Mouse (Mus musculus) CH12.LX (cell line): ENCODE results near the gene Pcnx4. TPM values are rescaled to one million over a fixed set of nuclear protein-coding genes. Genes with fewer than 3 reads are reported as not detected.

Experiments used
- DNase-seq: peaks from one replicate; pipeline ENCODE4 v3.0.0-alpha.2; 2013; ENCODE audit errors: extremely low read depth
- H3K27ac ChIP-seq: 2 replicates; pipeline ENCODE4 v1.5.1; 2012; ENCODE audit warnings: low read depth, mild to moderate bottlenecking, control low read depth, moderate library complexity; ENCODE audit not compliant: insufficient read depth
- H3K27me3 ChIP-seq: replicated peaks from 2 replicates; pipeline ENCODE3; 2012; ENCODE audit warnings: inconsistent platforms
- H3K36me3 ChIP-seq, 2 experiments: replicated peaks in 1 of 2; 2 replicates each; pipeline versions ENCODE3 to v1.6.1; 2012; ENCODE audit warnings: inconsistent platforms in 1 of 2, low read length in 1 of 2, mild to moderate bottlenecking in 1 of 2, mixed read lengths in 1 of 2, moderate library complexity in 1 of 2; ENCODE audit not compliant: control insufficient read depth in 1 of 2, insufficient read depth in 1 of 2
- H3K4me1 ChIP-seq, 2 experiments: 2 replicates each; pipeline ENCODE4 v1.6.1; 2012; ENCODE audit warnings: inconsistent platforms in 1 of 2, moderate library complexity in 1 of 2; ENCODE audit not compliant: insufficient read depth in 2 of 2, control insufficient read depth in 1 of 2
- H3K4me2 ChIP-seq: 2 replicates; pipeline ENCODE4 v1.6.1; 2012; ENCODE audit warnings: low read depth, mild to moderate bottlenecking, control low read depth; ENCODE audit not compliant: poor library complexity, insufficient read depth, severe bottlenecking
- H3K4me3 ChIP-seq, 3 experiments: fragments of 150-350 bp in 1 of 3; sonication (generic) in 1 of 3; replicated peaks in 1 of 3; 2 replicates each; pipeline versions ENCODE3 to v1.5.1; 2011 to 2012; ENCODE audit warnings: low read depth in 2 of 3, low read length in 2 of 3, mild to moderate bottlenecking in 2 of 3, moderate library complexity in 2 of 3, control low read depth in 1 of 3, improper control_type of control experiment in 1 of 3, inconsistent platforms in 1 of 3, mixed read lengths in 1 of 3; ENCODE audit not compliant: poor library complexity in 1 of 3
- H3K79me2 ChIP-seq: replicated peaks from 2 replicates; pipeline ENCODE4 v1.6.1; 2012; ENCODE audit warnings: mild to moderate bottlenecking, moderate library complexity; ENCODE audit not compliant: control insufficient read depth, poor library complexity, insufficient read depth, severe bottlenecking; ENCODE audit errors: extremely low read depth
- H3K9ac ChIP-seq: 2 replicates; pipeline ENCODE4 v1.6.1; 2012; ENCODE audit warnings: low read depth, mild to moderate bottlenecking, control low read depth, moderate library complexity; ENCODE audit not compliant: insufficient read depth
- H3K9me3 ChIP-seq: replicated peaks from 2 replicates; pipeline ENCODE3; 2012; ENCODE audit warnings: low read length, inconsistent platforms, mixed read lengths
- BHLHE40 ChIP-seq: IDR thresholded peaks from 2 replicates; pipeline ENCODE4 v1.6.1; 2011; ENCODE audit warnings: mild to moderate bottlenecking, low read depth, low read length, improper control_type of control experiment
- CHD2 ChIP-seq: IDR thresholded peaks from 2 replicates; pipeline ENCODE4 v1.6.1; 2011; ENCODE audit warnings: low read length, improper control_type of control experiment
- GABPA ChIP-seq: IDR thresholded peaks from 2 replicates; pipeline ENCODE4 v1.6.1; 2012; ENCODE audit warnings: low read depth, low read length, improper control_type of control experiment, inconsistent platforms; ENCODE audit not compliant: insufficient replicate concordance
- HCFC1 ChIP-seq: IDR thresholded peaks from 2 replicates; pipeline ENCODE4 v1.6.1; 2012; ENCODE audit warnings: low read depth, mild to moderate bottlenecking, inconsistent platforms, low read length, improper control_type of control experiment
- JUN ChIP-seq: IDR thresholded peaks from 2 replicates; pipeline ENCODE4 v1.6.1; 2011; ENCODE audit warnings: low read depth, mild to moderate bottlenecking, low read length, improper control_type of control experiment, moderate library complexity; ENCODE audit not compliant: insufficient read depth
- KAT2A ChIP-seq: IDR thresholded peaks from 2 replicates; pipeline ENCODE4 v1.6.1; 2012; ENCODE audit warnings: low read length, improper control_type of control experiment, inconsistent platforms; ENCODE audit not compliant: insufficient replicate concordance
- MAFK ChIP-seq: IDR thresholded peaks from 2 replicates; pipeline ENCODE4 v1.6.1; 2011; ENCODE audit warnings: low read length, improper control_type of control experiment; ENCODE audit not compliant: insufficient replicate concordance
- MAX ChIP-seq: IDR thresholded peaks from 2 replicates; pipeline ENCODE4 v1.6.1; 2011; ENCODE audit warnings: low read length, improper control_type of control experiment
- MAZ ChIP-seq: IDR thresholded peaks from 2 replicates; pipeline ENCODE4 v1.6.1; 2012; ENCODE audit warnings: low read depth, mild to moderate bottlenecking, inconsistent platforms, low read length, improper control_type of control experiment, moderate library complexity
- MEF2A ChIP-seq: IDR thresholded peaks from 2 replicates; pipeline ENCODE4 v1.6.1; 2014; ENCODE audit warnings: low read depth, mild to moderate bottlenecking, inconsistent platforms, low read length, improper control_type of control experiment, borderline replicate concordance
- NRF1 ChIP-seq: IDR thresholded peaks from 2 replicates; pipeline ENCODE4 v1.6.1; 2014; ENCODE audit warnings: low read depth, mild to moderate bottlenecking, inconsistent platforms, low read length, improper control_type of control experiment, moderate library complexity
- POLR2A ChIP-seq: IDR thresholded peaks from 2 replicates; pipeline ENCODE4 v1.6.1; 2011; ENCODE audit warnings: low read depth, mild to moderate bottlenecking, improper control_type of control experiment, low read length
- POLR2AphosphoS2 ChIP-seq: IDR thresholded peaks from 2 replicates; pipeline ENCODE4 v1.6.1; 2011; ENCODE audit warnings: low read depth, low read length, improper control_type of control experiment
- RAD21 ChIP-seq: IDR thresholded peaks from 2 replicates; pipeline ENCODE4 v1.6.1; 2011; ENCODE audit warnings: low read depth, mild to moderate bottlenecking, low read length, improper control_type of control experiment, moderate library complexity
- SIN3A ChIP-seq: IDR thresholded peaks from 2 replicates; pipeline ENCODE4 v1.6.1; 2012; ENCODE audit warnings: low read length, improper control_type of control experiment, inconsistent platforms
- TCF12 ChIP-seq: IDR thresholded peaks from 2 replicates; pipeline ENCODE4 v1.6.1; 2014; ENCODE audit warnings: low read depth, mild to moderate bottlenecking, inconsistent platforms, low read length, improper control_type of control experiment
- USF1 ChIP-seq: IDR thresholded peaks from 2 replicates; pipeline ENCODE4 v1.6.1; 2014; ENCODE audit warnings: low read depth, mild to moderate bottlenecking, inconsistent platforms, low read length, improper control_type of control experiment
- ZC3H11A ChIP-seq: IDR thresholded peaks from 2 replicates; pipeline ENCODE4 v1.6.1; 2012; ENCODE audit warnings: low read depth, mild to moderate bottlenecking, inconsistent platforms, low read length, improper control_type of control experiment
- ZKSCAN1 ChIP-seq: IDR thresholded peaks from 2 replicates; pipeline ENCODE4 v1.6.1; 2012; ENCODE audit warnings: low read depth, inconsistent platforms, low read length, improper control_type of control experiment, borderline replicate concordance
- ZMIZ1 ChIP-seq: IDR thresholded peaks from 2 replicates; pipeline ENCODE4 v1.6.1; 2012; ENCODE audit warnings: low read depth, mild to moderate bottlenecking, inconsistent platforms, low read length, improper control_type of control experiment
- dilution Hi-C: fragments of 300-500 bp; cut with MboI; formaldehyde crosslinking; loops from 2 replicates; pipeline ENCODE4 v1.14.3; 2020; ENCODE audit warnings: low sequenced_read_pairs; ENCODE audit not compliant: extremely low pct_unique_long_range_greater_than_20kb, extremely low pct_ligation_motif_present
- in situ Hi-C: fragments of 300-500 bp; cut with MboI; formaldehyde crosslinking; loops from 3 replicates; pipeline ENCODE4 v1.14.3; 2019; ENCODE audit warnings: low sequenced_read_pairs, low pct_ligation_motif_present, low pct_unique_long_range_greater_than_20kb, mixed read lengths
- polyA plus RNA-seq: library from polyadenylated mRNA; unstranded; fragments of >175 nt; gene quantifications from 2 replicates; pipeline ENCODE4 v1.2.1, GENCODE M21; 2012; ENCODE audit warnings: low read depth; ENCODE audit not compliant: insufficient read length
- total RNA-seq, 2 experiments: library from RNA; depleted of rRNA; stranded (reverse); fragments of 300-350 nt in 1 of 2; fragments of >200 nt in 1 of 2; gene quantifications; 2 replicates each; pipeline ENCODE4 v1.2.3; 2012 to 2014

Pcnx4 gene
- total and polyA plus RNA-seq, 3 experiments = 1.9 to 3.1 (median 2.1) TPM

GRCm38 (mm10) chr12:72554347-72554746 lies 18.2 kb downstream of the Pcnx4 start:
- no peak for DNase-seq
- dilution Hi-C loops = no loop called here
- Histone ChIP-seq H3K9ac (no peak overlapping the region), H3K27me3 (no peaks in the 10 kb centered on the region), H3K36me3 (peaks cover 0 to 8% of the 10 kb centered on the region in 2 experiments), H3K79me2 (no peaks in the 10 kb centered on the region), H3K27ac (no peak overlapping the region), H3K9me3 (no peaks in the 10 kb centered on the region), H3K4me1 (peaks cover 0 to 4% of the 10 kb centered on the region in 2 experiments; a peak in 1 of 4 replicates), H3K4me3 (no peak overlapping the region), H3K4me2 (no peak overlapping the region)
- in situ Hi-C loops = no loop called here
- no peak for TF ChIP-seq NRF1
- TF ChIP-seq ZKSCAN1 = no peak
- no peak for TF ChIP-seq HCFC1
- no peak for TF ChIP-seq JUN
- TF ChIP-seq POLR2AphosphoS2 = no peak
- TF ChIP-seq CHD2 = no peak
- TF ChIP-seq ZMIZ1 = no peak
- TF ChIP-seq SIN3A = no peak
- no peak for TF ChIP-seq MAFK
- no peak for TF ChIP-seq USF1
- no peak for TF ChIP-seq TCF12
- TF ChIP-seq GABPA = no peak

- Histone ChIP-seq H3K4me3 (no peak overlapping the region), H3K9me3 (no peaks in the 10 kb centered on the region), H3K27me3 (no peaks in the 10 kb centered on the region), H3K27ac (no peak overlapping the region), H3K36me3 (no peaks in the 10 kb centered on the region), H3K79me2 (no peaks in the 10 kb centered on the region), H3K4me1 (no peaks in the 10 kb centered on the region), H3K9ac (no peak overlapping the region), H3K4me2 (no peak overlapping the region)
- TF ChIP-seq POLR2A (no peak), BHLHE40 (no peak), KAT2A (no peak), MAFK (no peak), CHD2 (no peak), MEF2A (no peak), MAX (no peak), RAD21 (no peak), ZMIZ1 (no peak), MAZ (no peak), ZC3H11A (no peak)
- dilution Hi-C loops = no loop called here
- in situ Hi-C loops = no loop called here
- DNase-seq = no peak
Measured at GRCm38 (mm10) chr12:72564281-72564795, 28.2 kb downstream of the Pcnx4 start.
